Mouse (Mus musculus) thymus, adult 18-20 months (tissue): ENCODE data around the gene Slc51a.
A peak's percentile ranks its signal among the peaks of the same experiment; 100 is the strongest.
"Not testable (repeated sequence)": the region's sequence is repeated elsewhere in the genome, so short reads cannot be mapped to it uniquely, and the experiment has no call there.

ENCODE experiments used
- DNase-seq, 2 experiments: peaks; one replicate each; pipeline ENCODE4 v3.0.0; 2022; ENCODE audit warnings: mixed read lengths in 2 of 2

Gene Slc51a

DNA sequence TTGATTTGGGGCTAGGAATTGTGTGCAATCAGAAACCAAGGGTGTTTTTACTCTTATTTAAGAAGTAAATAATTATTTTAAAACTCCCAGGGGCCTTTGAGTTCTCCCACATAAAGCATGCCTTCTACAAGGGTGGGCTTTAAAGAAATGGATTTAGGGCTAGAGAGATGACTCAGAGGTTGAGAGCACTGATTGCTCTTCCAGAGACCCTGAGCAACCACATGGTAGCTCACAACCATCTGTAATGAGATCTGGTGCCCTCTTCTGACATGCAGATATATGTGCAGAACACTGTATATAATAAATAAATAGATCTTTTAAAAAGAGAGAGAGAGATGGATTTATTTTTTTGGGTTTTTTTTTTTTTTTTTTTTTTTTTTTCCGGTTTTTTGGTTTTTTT, 22.8 kb downstream of the Slc51a start:
- DNase-seq, result no peak

GRCm38 (mm10) chr16:32463426-32463825, 24.3 kb downstream of the Slc51a start:
- no peak for DNase-seq

DNA sequence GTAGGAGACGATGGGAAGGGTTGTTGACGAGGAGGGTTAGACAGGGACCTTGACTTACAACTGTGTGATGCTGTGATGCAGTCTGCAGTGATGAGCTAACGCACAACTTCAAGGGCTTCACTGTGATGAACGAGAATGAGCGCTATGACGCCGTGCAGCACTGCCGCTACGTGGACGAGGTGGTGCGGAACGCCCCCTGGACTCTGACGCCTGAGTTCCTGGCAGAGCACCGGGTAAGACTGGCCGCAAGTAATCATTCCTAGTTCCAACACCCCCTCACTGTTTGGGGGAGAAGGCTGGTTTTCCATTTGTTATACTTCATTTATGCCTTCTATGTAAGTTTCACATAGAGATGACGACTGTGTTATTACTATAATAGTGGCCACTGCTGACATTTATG, 24.7 kb downstream of the Slc51a start:
- DNase-seq, result no peak

DNA sequence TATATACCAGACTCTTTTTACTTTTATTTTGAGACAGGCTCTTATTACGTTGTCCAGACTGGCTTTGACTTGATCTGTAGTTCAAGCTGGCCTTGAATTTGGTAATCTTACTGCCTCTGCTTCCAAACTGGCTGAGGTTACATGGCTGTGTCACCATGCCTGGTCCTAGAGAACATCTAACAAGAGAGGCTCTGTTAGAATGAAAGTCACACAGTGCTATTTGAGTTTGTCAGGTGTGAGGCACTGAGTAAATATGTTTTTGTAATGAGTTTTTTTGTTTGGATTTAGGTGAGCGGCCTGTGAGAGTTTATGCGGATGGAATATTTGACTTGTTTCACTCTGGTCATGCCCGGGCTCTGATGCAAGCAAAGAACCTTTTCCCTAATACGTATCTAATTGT, 26.0 kb downstream of the Slc51a start:
- no peak for DNase-seq

GRCm38 (mm10) chr16:32460518-32460917, 27.2 kb downstream of the Slc51a start:
- no peak for DNase-seq

GRCm38 (mm10) chr16:32457589-32458386, 29.9 kb downstream of the Slc51a start:
- DNase-seq, result peak; percentile 5 to 21

DNA sequence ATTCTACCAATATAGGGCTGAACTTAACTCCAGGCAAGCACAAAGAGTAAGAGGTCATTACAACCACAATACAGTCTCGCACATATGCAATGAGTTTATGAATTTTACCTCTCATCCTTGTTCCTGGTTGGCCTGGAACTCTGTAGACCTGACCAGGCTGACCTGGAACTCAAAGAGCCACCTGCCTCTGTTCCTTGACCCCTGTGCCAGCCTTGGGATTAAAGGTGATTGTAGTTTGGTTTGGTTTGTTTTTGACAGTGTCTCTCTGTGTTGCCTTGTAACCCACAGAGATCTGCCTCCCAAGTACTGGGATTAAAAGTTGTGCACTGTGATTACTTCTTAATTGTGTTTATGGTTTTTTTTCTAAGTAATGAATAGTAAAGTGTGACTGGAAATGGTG, 30.9 kb downstream of the Slc51a start:
- no peak for DNase-seq

DNA sequence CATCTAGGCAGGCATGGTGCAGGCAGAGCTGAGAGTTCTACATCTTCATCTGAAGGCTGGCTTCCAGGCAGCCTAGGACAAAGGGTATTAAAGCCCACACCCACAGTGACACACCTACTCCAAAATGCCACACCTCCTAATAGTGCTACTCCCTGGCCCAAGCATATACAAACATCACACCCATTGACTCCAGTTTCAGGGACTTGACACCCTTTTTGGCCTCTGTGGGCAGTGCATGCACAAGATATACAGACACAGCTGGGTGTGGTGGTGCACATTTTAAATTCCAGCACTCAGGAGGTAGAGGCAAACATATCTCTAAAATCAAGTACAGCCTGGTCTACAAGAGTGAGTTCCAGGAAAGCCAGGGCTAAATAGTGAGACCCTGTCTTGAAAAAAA, 31.6 kb downstream of the Slc51a start:
- no peak for DNase-seq

DNA sequence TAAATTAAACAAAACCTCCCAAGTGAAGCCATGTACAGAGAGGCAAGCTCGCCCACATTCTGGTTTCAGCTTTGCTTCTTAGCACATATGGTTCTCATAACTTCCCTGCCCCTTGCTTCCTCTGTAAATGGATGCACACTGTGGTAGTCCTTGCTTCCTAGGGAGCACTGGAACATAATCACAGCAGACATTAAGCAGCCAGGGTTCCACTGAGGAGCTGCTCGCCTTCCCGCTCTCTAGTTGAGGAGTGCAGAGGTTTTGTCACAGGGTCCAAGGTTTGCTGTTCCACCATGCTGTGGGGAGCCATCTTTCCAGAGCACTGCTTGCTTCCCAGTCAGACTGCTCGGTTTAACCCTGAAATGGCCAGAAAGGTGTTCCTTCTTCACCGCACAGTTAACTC, 33.0 kb downstream of the Slc51a start:
- no peak for DNase-seq

- DNase-seq, result no peak
These were observed 34.6 kb downstream of the Slc51a start for GRCm38 (mm10) chr16:32453102-32453501.

GRCm38 (mm10) chr16:32450133-32450532, 37.5 kb downstream of the Slc51a start:
- DNase-seq, result no peak

GRCm38 (mm10) chr16:32449665-32450064, 38.0 kb downstream of the Slc51a start:
- no peak for DNase-seq

DNA sequence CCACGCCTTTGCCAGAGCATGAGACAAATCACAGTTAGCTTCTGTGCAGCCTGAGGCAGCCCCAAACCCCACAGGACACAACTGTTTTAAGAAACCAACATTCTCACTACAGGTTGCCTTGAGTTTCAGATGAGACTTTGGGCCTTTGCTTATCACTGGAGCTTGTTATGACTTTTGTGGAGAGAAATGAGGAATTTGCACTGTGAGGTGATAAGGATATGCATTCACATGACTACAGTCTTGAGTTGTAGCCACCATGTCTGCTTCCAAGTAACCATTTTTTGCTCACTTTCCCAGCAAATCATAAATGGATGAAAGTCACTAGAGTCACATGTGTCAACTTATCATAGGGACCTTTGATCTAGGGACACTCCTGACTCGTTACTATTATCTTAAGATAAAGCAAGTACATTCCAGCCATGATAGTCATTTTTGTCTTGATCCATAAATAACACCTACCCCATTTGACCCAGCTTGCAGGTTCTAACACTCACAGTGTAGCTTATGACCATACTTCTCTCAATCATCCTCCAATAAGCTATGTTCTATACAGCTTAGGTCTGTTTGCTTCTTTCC, 41.0 kb downstream of the Slc51a start:
- no peak for DNase-seq

DNA sequence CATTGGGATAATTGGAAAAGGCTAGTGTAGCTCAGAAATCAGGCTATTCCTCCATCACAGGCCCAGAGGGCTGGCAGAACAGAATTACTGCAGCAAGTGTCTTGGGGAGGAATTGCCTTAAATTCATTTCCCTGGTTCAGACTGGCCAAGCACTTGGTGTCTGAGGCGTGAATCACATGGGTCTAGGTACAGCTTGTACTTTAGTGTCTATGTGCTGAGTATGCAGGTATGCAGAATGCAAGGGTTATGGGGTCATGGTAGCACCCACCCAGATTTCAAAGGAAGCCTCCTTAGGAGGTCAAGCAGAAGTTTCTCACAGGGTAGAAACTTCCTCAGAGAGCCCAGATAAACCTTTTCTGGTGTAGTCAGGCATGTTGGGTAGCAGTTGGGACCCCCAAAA, 42.1 kb downstream of the Slc51a start:
- DNase-seq, result no peak

DNA sequence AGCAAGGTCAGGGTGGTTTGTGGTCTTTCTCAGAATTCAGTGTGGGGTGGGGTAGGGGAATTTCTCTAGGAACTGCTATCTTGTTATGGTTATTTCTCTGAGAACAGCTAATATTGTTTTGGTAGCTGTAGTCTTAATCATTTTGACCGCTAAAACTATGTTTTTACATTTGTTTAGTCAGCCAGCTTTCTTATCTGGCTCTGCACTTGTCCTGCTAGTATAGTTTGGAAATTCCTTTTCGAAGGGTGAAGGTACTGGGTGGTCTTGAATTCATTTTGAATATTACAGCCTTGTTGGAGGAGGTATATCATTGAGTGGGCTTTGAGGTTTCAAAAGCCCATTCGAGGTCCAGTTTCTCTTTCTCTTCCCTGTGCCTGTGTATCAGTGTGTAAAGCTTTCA, 43.1 kb downstream of the Slc51a start:
- DNase-seq, result not testable (repeated sequence)

- DNase-seq, result no peak
These were observed 46.2 kb downstream of the Slc51a start for GRCm38 (mm10) chr16:32441432-32441831.

DNA sequence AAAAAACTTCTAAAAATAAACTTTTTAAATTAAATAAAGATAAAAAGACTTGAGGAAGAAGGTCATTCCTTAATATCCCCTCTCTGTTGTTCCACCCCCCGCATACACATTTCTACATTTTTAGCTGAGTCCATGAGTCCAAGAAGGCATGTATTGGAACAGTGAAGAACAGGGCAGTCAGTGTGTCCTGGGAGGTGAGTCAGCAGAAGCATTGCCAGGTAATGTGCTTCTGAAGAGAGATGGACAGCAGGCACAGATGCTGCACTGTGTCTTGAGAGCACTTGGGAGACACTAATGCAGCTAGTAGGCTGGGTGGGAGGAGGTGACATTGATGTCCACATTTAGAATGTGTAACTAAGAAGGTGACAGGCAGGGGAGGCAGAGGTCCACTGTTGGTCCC, 50.4 kb downstream of the Slc51a start:
- DNase-seq, result no peak

DNA sequence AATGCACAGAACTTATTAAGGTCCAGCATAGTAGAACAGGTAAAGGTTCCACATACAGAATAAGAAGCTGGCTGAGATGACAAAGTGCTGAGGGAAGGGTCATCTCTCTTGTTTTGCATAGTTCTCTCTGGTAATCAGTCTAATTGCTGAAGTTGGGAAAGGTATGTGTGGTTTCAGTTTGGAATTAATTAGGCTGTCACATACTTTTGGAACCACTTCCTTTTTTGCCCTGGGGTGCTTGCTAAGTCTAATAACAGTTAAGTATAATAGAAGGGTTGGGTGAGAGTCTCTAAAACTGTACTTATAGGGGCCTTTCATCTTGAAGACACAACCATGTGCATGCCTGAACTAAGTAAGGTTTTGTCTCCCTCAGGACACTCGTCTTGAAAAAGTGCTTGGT, 51.0 kb downstream of the Slc51a start:
- no peak for DNase-seq

DNA sequence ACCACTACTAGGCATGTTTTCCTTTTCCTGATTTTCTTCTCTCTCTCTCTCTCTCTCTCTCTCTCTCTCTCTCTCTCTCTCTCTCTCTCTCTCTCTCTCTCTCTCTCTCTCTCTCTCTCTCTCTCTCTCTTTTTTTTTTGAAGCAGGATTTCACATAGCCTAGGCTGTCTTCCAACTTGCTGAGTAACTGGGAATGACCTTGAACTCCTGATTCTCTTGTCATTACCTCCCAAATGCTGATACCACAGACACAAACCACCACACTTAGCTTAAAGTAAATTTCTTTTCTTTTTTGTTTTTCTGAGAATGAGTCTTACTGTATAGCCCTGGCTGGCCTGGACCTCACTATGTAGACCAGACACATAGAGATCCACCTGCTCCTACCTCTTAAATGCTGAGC, 53.0 kb downstream of the Slc51a start:
- DNase-seq, result no peak

DNA sequence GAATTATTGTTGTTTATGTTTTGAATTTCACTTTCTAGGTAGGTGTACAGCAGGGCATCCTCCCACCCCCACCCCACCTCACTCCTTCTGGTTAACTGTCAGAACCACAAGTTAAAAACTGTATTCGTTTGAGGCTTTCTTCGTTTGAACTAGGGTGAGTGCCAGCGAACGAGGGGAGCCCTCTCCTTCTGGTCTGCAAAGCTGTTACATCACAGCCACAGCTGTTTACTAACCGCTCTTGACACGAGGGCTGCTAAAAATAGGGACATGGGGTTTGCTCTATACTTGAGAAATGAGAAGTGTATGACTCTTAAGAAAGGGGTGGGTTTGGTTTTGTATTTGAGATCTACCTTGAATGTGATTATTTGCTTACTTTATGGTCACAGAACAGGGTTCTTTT, 53.6 kb downstream of the Slc51a start:
- peak; percentile 63 to 78 for DNase-seq

DNA sequence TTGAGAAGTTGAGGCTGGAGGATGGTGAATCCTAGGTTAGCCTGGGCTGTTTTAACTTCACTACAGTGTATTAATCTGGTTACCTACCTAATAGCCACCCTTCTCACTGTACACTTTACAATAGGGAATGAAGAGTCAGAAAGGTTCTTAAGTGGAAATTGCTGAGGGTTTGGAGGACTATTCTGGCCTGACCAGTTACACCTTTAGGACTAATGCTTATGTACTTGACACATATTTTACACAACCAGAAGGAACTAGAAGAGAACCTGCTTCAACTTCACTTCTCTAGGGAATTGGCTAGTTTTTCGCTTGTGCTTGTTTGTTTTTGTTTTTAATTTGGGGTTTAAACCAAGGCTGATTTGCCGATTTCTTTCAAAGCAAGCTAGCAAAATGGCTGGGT, 54.5 kb downstream of the Slc51a start:
- DNase-seq, result no peak

- DNase-seq, result no peak
These were observed 55.8 kb downstream of the Slc51a start for GRCm38 (mm10) chr16:32431926-32432325.

DNA sequence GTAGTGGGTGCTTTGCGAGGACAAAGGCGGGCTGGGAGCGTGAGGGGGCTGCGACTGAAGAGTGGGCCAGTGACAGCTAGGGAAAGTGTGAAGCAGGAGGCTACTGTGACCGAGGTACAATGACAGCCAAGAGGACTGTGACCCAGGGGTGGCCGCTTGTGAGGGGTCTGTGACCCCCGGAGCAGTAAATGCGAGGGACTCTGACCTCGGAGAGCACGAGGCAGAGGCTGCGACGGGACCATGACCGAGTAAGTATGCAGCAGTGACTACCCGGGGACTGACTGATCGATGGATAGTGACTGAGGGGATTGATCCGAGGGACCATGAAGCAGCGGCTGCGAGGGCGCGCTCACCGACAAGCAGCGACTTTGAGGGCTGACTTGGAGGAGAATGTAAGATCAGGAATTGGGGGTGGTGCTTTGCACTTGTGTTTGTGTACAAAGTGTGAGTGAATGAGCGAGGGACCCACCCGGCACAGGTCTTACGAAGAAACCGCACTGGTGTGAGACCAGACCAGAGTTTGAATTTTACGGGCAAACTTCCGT, 56.6 kb downstream of the Slc51a start:
- no peak for DNase-seq

DNA sequence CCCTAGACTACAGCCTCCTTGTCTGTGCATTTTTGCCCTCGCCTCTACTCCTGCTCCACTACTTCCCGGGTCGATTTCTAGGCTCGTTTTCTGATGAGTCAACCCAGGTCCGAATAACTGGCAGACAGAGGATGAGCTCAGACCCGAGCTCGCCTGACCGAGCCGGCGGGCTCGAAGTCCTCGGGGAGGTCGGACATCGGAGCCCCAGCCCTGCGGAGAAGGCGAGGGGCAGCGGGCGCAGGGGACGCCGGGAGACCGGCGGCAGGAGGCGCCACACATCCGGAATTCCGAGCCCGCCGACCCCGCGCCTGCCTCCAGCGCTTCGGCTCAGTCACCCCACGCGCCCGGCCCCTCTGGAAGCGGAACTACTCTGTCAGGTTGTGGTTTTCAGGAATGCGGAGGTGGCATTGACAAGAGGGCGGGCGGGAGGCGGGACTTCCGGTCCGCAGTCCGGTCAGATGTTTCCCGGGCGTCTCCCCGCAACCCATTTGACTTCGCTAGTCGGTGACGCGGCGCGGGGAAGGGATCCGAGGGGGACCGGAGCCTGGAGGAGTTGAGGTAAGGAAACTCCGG, 57.1 kb downstream of the Slc51a start, which contains the start of gene Pcyt1a:
Pcyt1a (plus strand) TSS at position 448 of the 573 bp plus-strand sequence.
- DNase-seq, result peak; percentile 71 to 74
